Mouse (Mus musculus): ENCODE measurements around the gene Nedd9. TPM values are rescaled to one million over a fixed set of nuclear protein-coding genes. Genes with fewer than 3 reads are reported as not detected.

Nedd9 gene
- polyA plus RNA-seq, 1 experiment, result 65.6 TPM

DNA sequence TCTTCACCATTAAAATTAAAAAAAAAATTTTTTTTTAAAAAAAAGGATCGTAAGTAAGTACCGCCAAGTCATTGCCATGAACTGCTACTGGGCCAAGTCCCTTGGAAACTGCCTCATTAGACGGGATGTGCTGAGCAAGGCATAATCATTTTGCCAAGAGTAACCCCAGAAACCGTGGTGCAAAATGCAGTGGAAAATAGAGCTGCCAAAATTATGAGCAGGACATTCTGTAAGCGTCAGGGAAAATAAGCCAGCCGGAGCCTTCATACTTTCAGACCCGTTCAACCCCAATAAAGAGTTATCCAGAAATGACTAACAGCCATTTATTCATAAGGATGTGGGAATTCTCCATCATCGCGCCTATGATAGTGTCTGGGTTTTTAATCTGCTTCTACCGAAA, 129.2 kb downstream of the Nedd9 start:
- Histone ChIP-seq H3K4me3 (ENCODE audit: insufficient read depth, low read length) (peak overlapping the region; percentile 92), H3K27ac (ENCODE audit: insufficient read depth, low read length) (peak overlapping the region; percentile 92), H3K4me1 (ENCODE audit: control insufficient read depth, insufficient read depth, low read length) (peaks cover 3% of the 10 kb centered on the region; the same call in 1 of the 2 replicates)
- no peak for TF ChIP-seq CTCF (IDR thresholded peaks at IDR 0.05; ENCODE audit: borderline replicate concordance, insufficient read depth, low read length)
- TF ChIP-seq POLR2A (IDR thresholded peaks at IDR 0.05; ENCODE audit: low read depth, low read length), result no peak

DNA sequence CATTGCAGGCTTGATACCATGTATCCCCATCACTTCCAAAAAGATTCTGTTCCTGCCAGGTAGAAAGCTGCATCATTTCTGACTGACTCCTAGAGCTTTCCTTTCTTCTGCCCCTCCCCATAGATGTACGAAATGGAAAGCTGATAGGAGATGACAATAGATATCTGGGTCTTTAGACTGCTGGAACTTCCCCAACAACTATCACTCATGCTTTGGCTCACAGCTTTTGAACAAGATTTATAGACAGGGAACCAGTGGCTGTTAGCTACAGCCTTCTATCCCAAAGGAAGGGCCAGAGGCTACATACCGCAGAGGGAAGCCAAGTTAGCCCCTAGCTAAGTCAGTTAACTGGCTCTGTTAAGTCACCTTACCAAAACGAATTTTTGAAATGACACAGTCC, 129.6 kb downstream of the Nedd9 start:
- Histone ChIP-seq H3K4me3 (ENCODE audit: insufficient read depth, low read length) (peak overlapping the region; percentile 92), H3K27ac (ENCODE audit: insufficient read depth, low read length) (peak overlapping the region; percentile 92), H3K4me1 (ENCODE audit: control insufficient read depth, insufficient read depth, low read length) (peaks cover 3% of the 10 kb centered on the region; the same call in 1 of the 2 replicates)
- TF ChIP-seq POLR2A (IDR thresholded peaks at IDR 0.05; ENCODE audit: low read depth, low read length) (no peak; the same call in 1 of the 2 replicates), CTCF (IDR thresholded peaks at IDR 0.05; ENCODE audit: borderline replicate concordance, insufficient read depth, low read length) (no peak)

DNA sequence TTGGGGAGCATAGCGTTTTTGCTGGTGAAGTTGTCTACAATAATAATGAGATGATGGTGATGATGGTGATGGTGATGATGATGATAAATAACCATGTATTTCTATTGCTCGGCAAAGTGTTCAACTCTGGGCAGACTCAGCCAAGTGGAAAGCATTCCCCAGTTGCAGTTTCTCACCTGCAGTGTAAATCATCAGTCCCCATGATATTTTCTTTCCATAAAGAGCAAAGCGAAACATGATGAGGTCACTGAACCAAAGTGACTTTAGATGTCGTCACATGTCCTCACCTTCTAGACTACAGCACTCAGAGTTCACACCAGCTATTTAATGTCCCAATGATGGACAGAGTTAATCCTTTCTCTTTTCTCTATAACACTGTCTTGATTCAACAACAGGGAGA, 130.0 kb downstream of the Nedd9 start:
- Histone ChIP-seq H3K27ac (ENCODE audit: insufficient read depth, low read length) (peak overlapping the region; percentile 92; the same call in 1 of the 2 replicates), H3K4me3 (ENCODE audit: insufficient read depth, low read length) (peak overlapping the region; percentile 92), H3K4me1 (ENCODE audit: control insufficient read depth, insufficient read depth, low read length) (peaks cover 7% of the 10 kb centered on the region)
- TF ChIP-seq CTCF (IDR thresholded peaks at IDR 0.05; ENCODE audit: borderline replicate concordance, insufficient read depth, low read length), result no peak
- no peak for TF ChIP-seq POLR2A (IDR thresholded peaks at IDR 0.05; ENCODE audit: low read depth, low read length)

DNA sequence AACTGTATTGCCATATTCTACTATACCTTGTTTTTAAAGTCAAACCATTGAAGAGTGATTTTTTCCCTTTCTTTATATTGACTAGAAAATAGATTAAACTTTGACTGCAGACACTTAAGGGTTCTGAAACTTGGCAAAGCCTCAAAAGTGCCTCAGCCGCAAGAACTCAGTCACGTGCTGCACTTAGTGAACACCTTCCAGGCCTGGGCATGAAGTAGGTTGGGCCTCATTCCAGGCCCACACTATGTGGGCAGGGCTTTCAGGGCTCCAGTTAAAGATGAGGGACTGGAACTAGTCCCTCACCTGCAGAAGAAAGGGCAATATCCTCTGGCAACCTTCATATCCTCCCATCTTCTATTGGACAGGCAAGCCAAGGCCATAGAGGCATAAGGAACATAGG, 131.6 kb downstream of the Nedd9 start:
- TF ChIP-seq POLR2A (IDR thresholded peaks at IDR 0.05; ENCODE audit: low read depth, low read length), result no peak
- TF ChIP-seq CTCF (IDR thresholded peaks at IDR 0.05; ENCODE audit: borderline replicate concordance, insufficient read depth, low read length), result no peak
- Histone ChIP-seq H3K4me3 (ENCODE audit: insufficient read depth, low read length) (0 out of 2 replicates have a peak overlapping the region, but pooled peaks have one; percentile 20), H3K4me1 (ENCODE audit: control insufficient read depth, insufficient read depth, low read length) (peaks cover 11% of the 10 kb centered on the region), H3K27ac (ENCODE audit: insufficient read depth, low read length) (no peak overlapping the region)

DNA sequence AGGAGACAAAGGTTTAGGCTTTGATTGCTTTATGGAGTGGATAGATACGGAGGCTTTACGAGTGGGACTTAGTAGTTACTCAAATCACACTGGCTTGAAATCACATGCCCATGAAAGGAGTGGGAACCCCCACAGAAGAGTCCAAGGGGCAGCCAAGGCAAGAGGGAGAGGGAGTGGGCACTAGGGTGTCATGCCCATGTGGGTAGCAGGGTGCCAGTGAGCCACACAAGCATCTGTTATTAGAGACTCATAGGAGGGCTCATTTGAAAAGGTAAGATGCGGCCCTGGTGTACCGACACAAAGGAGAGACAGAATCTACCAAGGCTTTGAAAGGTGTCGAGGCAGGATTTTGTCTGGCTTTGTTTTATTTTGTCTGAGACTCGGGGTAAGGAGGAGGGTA, 132.6 kb downstream of the Nedd9 start:
- no peak overlapping the region for H3K4me3 ChIP-seq (ENCODE audit: insufficient read depth, low read length)
- no peak for TF ChIP-seq CTCF (IDR thresholded peaks at IDR 0.05; ENCODE audit: borderline replicate concordance, insufficient read depth, low read length)
- TF ChIP-seq POLR2A (IDR thresholded peaks at IDR 0.05; ENCODE audit: low read depth, low read length), result no peak
- peaks cover 11% of the 10 kb centered on the region for H3K4me1 ChIP-seq (ENCODE audit: control insufficient read depth, insufficient read depth, low read length)
- no peak overlapping the region for H3K27ac ChIP-seq (ENCODE audit: insufficient read depth, low read length)

DNA sequence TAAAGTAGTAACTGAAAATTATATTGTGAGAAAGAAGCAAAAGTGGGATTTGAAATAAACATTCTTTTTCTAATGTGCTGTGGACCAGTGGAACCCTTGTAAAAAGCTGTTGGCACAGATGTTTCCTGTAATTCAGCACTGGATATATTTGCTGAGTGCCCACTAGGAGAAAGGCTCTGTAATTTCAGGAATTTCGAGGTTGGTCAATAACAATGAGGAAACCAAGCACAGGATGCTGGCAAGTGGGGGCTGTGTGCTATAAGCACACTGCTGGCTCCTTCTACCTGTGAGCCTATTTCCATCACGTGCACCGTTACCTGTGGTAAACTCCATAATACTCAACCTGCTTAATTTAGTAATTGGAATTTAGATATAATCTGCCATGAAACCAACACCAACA, 133.5 kb downstream of the Nedd9 start:
- TF ChIP-seq POLR2A (IDR thresholded peaks at IDR 0.05; ENCODE audit: low read depth, low read length) (no peak), CTCF (IDR thresholded peaks at IDR 0.05; ENCODE audit: borderline replicate concordance, insufficient read depth, low read length) (no peak)
- Histone ChIP-seq H3K4me3 (ENCODE audit: insufficient read depth, low read length) (no peak overlapping the region), H3K4me1 (ENCODE audit: control insufficient read depth, insufficient read depth, low read length) (peaks cover 11% of the 10 kb centered on the region), H3K27ac (ENCODE audit: insufficient read depth, low read length) (no peak overlapping the region)

DNA sequence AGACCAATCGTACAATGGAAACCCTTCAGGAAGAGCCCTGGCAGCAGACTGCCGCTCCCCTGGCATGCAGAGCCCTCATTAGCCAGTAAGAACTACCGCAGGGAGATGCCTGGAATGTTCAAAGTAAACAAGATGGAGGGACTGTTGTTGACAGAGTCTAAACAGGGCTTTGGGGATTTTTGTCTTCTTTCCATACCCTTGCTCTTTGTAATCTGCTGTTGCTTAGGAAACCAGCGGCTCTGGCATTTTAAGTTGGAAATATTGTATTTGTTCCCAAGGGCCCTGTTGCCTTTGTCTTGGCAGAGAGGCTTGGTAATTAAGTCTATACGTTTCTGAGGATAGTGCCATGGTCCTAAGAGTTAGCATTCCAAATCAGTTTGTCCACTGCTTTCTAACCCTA, 134.8 kb downstream of the Nedd9 start:
- H3K4me1 ChIP-seq (ENCODE audit: control insufficient read depth, insufficient read depth, low read length), result peaks cover 11% of the 10 kb centered on the region
- TF ChIP-seq CTCF (IDR thresholded peaks at IDR 0.05; ENCODE audit: borderline replicate concordance, insufficient read depth, low read length), result no peak
- TF ChIP-seq POLR2A (IDR thresholded peaks at IDR 0.05; ENCODE audit: low read depth, low read length), result no peak
- no peak overlapping the region for H3K4me3 ChIP-seq (ENCODE audit: insufficient read depth, low read length)
- no peak overlapping the region for H3K27ac ChIP-seq (ENCODE audit: insufficient read depth, low read length)

DNA sequence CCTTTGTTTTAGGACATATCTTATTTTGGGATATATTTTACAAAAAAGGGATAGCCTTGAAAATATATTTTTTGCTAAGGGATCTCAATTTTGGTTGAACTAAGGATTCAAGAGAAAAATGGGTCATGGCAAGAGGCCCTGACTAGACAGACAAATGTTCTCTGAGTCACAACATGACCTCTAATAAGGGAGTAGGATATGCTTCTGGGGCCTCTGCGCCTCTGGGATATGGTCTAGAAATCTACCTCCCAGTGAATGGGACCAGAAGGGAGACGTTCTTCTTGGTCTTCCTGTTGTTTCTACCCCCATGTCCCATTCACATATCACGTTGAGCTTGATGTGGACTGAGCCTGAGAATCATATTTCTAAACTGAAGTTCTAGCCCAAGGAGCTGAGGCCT, 136.6 kb downstream of the Nedd9 start:
- TF ChIP-seq POLR2A (IDR thresholded peaks at IDR 0.05; ENCODE audit: low read depth, low read length) (no peak), CTCF (IDR thresholded peaks at IDR 0.05; ENCODE audit: borderline replicate concordance, insufficient read depth, low read length) (no peak)
- Histone ChIP-seq H3K4me3 (ENCODE audit: insufficient read depth, low read length) (no peak overlapping the region), H3K4me1 (ENCODE audit: control insufficient read depth, insufficient read depth, low read length) (peaks cover 8% of the 10 kb centered on the region), H3K27ac (ENCODE audit: insufficient read depth, low read length) (no peak overlapping the region)

DNA sequence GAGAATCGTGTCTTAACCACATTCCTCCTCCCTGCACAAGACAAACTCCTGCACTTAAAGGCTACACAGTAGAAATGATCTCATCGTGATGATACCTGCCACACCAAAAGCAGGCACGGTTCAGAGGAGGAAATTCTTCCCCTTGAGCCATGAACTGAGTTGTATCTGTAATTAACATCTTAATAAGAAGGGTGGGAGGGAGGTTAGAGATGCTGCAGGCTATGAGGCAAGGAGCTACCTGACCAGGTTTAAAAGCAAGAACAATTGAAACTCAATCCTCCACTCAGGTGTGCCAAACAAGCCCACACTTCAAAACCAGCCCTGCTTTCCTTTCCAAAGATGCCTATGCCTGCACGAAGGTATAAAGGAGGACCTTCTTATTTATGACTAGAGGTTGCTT, 137.4 kb downstream of the Nedd9 start:
- Histone ChIP-seq H3K4me1 (ENCODE audit: control insufficient read depth, insufficient read depth, low read length) (peaks cover 7% of the 10 kb centered on the region), H3K27ac (ENCODE audit: insufficient read depth, low read length) (no peak overlapping the region), H3K4me3 (ENCODE audit: insufficient read depth, low read length) (no peak overlapping the region)
- TF ChIP-seq CTCF (IDR thresholded peaks at IDR 0.05; ENCODE audit: borderline replicate concordance, insufficient read depth, low read length) (no peak), POLR2A (IDR thresholded peaks at IDR 0.05; ENCODE audit: low read depth, low read length) (no peak)

DNA sequence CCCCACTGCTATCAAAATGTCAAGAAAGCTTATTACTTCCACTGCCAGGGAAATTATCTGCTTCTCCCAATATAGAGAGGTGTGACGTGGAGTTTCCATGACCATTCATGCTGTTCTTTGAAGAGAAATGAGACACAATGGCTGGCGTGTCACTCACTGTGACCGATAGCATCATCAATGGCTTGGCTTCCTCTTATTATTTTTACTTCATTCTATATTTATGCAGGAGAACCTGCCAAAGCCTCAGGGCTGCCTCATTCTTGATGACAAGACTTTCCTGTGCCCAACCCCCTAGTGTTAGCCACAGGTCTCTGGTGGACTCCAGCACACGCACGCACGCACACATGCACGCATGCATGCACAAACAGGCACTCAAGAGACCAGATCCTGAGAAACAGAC, 141.4 kb downstream of the Nedd9 start:
- H3K4me1 ChIP-seq (ENCODE audit: control insufficient read depth, insufficient read depth, low read length), result peaks cover 1% of the 10 kb centered on the region
- H3K4me3 ChIP-seq (ENCODE audit: insufficient read depth, low read length), result no peak overlapping the region
- TF ChIP-seq CTCF (IDR thresholded peaks at IDR 0.05; ENCODE audit: borderline replicate concordance, insufficient read depth, low read length) (no peak), POLR2A (IDR thresholded peaks at IDR 0.05; ENCODE audit: low read depth, low read length) (no peak)
- no peak overlapping the region for H3K27ac ChIP-seq (ENCODE audit: insufficient read depth, low read length)

DNA sequence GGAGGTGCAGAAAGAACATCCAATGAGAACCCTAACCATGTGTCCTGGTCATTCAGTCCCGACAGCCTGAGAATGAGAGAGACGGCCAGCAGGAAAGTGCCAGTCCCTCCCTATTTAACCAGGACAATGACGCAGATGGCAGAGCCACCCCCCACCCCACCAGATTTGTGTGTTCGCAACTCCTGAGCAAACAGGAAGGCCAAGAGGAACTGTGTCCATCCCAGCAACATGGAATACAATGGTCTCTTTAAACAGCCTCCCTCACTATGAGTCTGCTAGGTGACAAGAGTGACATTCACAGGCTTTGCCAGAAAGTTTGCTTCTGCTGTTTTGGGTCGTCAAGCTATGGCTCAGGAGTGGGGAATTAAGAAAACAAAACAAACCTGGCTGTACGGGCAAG, 141.9 kb downstream of the Nedd9 start:
- TF ChIP-seq POLR2A (IDR thresholded peaks at IDR 0.05; ENCODE audit: low read depth, low read length), result no peak
- TF ChIP-seq CTCF (IDR thresholded peaks at IDR 0.05; ENCODE audit: borderline replicate concordance, insufficient read depth, low read length), result no peak
- no peak overlapping the region for H3K4me3 ChIP-seq (ENCODE audit: insufficient read depth, low read length)
- H3K27ac ChIP-seq (ENCODE audit: insufficient read depth, low read length), result no peak overlapping the region
- no peaks in the 10 kb centered on the region; the same call in 1 of the 2 replicates for H3K4me1 ChIP-seq (ENCODE audit: control insufficient read depth, insufficient read depth, low read length)
